Mouse (Mus musculus): ENCODE measurements at regions not wholly inside any gene's neighbourhood (a gene's known extent, or its start where the extent isn't known, plus 50 kb on each side); places are given as distances from the start of the nearest gene placed in this dataset.

DNA sequence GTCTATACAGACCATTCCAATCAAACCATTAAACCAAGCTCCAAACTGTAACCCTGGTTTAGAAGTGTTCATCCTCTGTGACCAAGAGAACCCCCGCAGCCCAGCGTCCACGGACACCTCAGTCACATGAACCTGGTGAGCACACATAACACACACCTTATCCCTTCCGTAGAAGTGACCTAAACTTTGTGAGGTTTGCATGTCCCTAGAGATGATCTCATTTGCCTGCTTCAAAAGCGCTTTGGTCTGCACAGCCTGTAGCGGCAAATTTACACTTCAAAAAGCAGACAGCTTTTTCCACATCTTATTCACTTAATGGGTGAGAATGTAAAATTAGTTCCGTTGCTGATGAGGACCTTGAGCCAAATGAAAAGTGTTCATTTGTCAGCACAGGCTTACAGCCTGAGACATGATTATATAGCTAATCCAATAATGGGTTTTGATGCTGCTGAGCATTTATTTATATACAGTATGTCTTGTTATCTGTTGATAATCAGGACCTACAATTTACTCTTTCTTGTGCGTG lies 122.3 kb upstream of the Lmo4 start:
- DNase-seq (ENCODE audit: low spot score), result no peak
- intact Hi-C loops (cut with DNase I), result no loop called here

DNA sequence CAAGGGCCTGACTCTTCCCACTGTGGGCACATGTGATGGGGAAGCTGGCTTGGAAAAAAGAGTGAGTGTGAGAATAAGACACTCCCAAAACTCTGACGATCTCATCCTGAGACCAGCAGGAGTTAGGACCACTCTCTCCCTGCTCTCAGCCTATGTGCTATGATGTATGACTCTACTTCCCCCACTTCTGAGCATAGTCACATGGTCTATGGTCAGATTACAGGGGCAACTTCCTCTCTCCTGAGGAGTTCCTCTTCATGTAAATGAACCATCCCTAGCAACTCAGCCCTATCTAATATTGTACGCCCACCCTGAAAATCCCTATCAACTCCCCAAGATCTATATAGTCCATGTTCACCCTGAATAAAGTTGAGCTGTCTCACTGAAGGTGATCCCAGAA lies 120.0 kb upstream of the Lmo4 start:
- no peak for DNase-seq (ENCODE audit: low spot score)

DNA sequence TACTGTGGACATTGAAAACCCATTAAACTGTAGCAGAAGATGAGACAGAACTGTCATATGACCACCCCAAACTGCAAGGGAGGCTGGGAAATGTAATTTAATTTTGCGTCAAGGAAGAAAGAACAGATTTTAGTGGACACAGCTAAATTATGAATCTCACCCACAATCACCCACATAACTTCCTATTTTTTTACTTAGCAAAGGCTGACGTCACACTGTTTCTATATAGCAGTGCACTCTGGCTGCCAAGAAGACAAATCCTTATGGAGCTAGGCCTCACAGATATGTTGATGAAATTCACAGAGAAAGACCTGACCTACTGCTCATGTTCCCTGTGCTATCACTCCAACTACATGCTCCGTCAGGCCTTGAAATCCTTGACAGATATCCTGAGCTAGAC lies 118.5 kb upstream of the Lmo4 start:
- intact Hi-C loops (cut with DNase I), result no loop called here
- DNase-seq (ENCODE audit: low spot score), result no peak

More for the DNA sequence above, 120.0 kb upstream of the Lmo4 start:
- intact Hi-C loops (cut with DNase I), result no loop called here

DNA sequence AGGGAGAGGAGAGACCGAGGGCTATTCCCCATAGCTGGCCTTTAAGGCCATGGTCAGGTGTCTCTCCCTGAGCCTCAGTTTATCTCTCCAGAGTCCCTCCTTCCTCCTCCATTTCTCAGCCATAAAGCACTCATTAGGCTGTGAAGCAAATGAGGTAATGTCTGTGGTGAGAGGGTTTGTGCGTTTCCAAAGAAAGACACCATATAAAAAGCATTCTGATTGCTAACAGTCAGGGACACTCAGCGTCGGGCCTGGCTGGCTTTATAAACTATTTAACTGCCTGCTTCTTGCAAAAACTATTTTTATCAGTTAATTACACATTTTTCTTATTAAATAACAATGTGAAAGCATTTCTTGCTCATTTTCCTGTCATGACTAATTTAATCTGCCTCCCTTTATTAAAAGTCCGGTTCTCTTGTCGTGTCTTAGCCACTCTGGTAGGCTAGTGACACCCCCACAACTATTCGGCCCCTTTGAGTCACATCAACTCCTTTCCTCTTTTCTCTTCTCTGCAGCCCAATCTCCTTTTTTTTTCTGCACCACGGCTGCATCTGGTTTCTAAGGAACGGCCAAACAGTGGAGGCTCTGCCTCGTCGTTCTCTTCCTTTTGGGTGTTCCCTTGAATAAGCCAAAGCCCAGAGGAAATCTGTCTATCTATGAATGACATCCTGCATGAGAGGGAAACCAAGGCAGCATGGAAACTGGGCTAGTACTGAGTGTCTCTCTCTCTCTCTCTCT lies 114.6 kb upstream of the Lmo4 start:
- DNase-seq (ENCODE audit: low spot score), result no peak
- intact Hi-C loops (cut with DNase I), result no loop called here

GRCm38 (mm10) chr3:144318761-144319467 lies 113.9 kb upstream of the Lmo4 start:
- intact Hi-C loops (cut with DNase I), result no loop called here
- DNase-seq (ENCODE audit: low spot score), result no peak

- intact Hi-C loops (cut with DNase I), result no loop called here
- no peak for DNase-seq (ENCODE audit: low spot score)
Observed at GRCm38 (mm10) chr3:144310748-144311147, 105.7 kb upstream of the Lmo4 start.

GRCm38 (mm10) chr3:144308616-144309015 lies 103.6 kb upstream of the Lmo4 start:
- intact Hi-C loops (cut with DNase I), result no loop called here
- DNase-seq (ENCODE audit: low spot score), result no peak

DNA sequence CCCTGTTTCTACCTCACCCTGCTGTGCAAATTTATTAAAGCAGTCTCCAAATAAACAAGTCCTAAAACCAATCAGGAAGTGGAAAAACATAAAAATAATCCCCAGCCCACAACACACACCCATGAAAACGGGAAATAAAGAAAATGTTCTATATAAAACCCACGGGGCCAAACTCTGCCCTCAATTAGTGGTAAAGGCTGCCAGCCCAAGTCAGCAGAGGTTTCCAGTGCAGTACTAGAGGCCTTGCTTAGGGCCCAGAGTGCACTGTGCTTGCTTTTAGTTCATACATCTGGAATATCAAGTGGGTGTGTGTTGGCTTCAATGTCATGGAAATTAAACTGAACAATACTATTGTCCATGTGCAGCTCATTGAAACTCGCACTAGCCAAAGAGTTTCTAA lies 102.5 kb upstream of the Lmo4 start:
- DNase-seq (ENCODE audit: low spot score), result no peak
- intact Hi-C loops (cut with DNase I), result no loop called here

DNA sequence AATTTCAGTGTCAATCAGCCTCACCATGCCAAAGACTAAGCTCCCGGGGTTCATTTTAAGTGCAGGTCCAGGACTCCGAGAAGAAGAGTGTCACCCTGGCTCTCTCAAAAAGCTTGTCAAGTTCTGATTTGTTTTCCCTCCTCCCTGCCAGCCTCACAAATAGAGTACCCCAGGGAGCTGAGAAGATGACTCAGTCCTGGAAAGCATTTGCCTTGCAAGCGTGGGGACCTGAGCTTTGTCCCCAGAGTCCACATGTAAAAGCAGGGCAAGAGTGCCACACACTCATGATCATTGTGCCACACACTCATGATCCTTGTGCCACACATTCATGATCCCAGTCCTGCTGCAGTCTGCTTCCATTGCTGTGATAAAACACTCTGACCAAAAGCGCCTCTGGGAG lies 100.4 kb upstream of the Lmo4 start:
- intact Hi-C loops (cut with DNase I), result no loop called here

GRCm38 (mm10) chr3:144304924-144305323 lies 99.9 kb upstream of the Lmo4 start:
- no peak for DNase-seq (ENCODE audit: low spot score)
- intact Hi-C loops (cut with DNase I), result no loop called here

More for the DNA sequence above, 100.4 kb upstream of the Lmo4 start:
- no peak for DNase-seq (ENCODE audit: low spot score)

DNA sequence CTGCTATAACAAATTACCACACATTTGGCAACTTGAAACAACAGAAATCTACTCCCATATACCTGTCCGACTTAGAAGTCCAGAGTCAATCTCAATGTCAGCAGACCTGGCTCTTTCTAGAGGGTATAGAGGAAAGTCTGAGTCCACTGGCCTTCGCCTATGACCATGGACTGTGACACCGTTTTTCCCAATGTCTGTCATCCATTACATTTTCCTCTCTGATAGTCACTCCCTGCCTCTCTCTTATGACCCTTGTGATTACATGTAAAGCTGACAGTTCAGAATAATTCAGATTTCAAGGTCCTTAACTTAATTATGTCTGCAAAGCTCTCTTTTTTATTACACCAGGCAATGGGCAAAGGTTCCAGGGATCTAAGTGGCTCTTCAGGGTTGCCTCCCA lies 97.6 kb upstream of the Lmo4 start:
- intact Hi-C loops (cut with DNase I), result no loop called here
- no peak for DNase-seq (ENCODE audit: low spot score)

DNA sequence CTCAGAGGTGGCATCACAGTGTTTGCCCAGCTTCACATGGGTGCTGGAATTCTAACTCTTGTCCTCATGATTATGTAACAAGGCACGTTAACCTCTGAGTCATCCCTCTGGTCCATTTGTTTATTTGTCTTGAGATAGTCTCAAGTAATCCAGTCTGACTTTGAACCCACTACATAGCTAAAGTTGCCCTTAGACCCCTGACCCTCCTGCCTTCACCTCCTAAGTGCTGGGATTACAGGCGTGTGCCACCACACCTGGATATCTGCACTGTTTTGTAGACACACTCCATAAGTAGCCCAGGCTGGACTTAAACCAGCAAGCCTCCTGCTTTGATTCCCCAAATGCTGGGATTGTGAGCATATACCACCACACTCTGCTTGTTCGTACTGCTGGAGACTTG lies 96.0 kb upstream of the Lmo4 start:
- DNase-seq (ENCODE audit: low spot score), result no peak
- intact Hi-C loops (cut with DNase I), result no loop called here

DNA sequence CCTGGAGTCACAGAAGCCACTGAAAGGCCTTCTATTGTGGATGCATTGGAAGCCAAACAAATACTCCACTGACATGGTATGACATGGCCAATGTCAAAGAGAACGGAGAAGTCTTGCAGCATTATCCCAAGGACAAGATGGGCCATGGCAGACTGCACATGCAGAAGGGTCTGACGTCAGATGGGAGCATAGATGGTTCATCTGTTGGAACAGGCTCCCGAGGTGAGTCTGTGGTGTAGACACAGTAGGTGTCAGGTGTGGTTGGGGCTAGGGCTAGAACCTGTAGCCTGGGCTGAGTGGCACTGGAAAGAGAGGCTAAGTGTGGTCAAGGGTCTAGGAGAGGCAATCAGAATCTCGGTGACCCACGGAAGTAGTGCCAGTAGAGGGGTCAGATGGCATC lies 94.2 kb upstream of the Lmo4 start:
- intact Hi-C loops (cut with DNase I), result no loop called here
- DNase-seq (ENCODE audit: low spot score), result no peak

DNA sequence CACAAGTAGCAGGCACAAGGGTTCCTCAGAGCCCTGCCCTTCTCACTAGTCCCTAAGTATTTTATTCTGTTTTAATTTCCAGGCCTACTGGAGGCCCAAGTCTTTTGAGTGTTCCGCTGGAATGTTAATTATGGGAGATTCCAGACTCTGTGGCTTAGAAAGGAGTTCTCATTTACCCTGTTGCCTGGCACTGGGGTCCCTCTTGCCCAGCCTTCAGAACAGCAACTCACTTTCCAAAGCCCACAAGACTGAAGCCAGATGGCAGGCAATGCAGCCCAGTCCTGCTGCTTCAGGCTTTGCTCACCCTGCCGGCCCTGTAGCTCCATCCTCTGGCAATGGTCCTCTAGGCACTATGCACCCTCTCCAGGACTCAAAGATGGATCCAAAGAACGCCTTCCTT lies 84.5 kb upstream of the Lmo4 start:
- intact Hi-C loops (cut with DNase I), result no loop called here
- DNase-seq (ENCODE audit: low spot score), result no peak

- no peak for DNase-seq (ENCODE audit: low spot score)
- intact Hi-C loops (cut with DNase I), result no loop called here
Observed at GRCm38 (mm10) chr3:144286100-144286499, 81.1 kb upstream of the Lmo4 start.

DNA sequence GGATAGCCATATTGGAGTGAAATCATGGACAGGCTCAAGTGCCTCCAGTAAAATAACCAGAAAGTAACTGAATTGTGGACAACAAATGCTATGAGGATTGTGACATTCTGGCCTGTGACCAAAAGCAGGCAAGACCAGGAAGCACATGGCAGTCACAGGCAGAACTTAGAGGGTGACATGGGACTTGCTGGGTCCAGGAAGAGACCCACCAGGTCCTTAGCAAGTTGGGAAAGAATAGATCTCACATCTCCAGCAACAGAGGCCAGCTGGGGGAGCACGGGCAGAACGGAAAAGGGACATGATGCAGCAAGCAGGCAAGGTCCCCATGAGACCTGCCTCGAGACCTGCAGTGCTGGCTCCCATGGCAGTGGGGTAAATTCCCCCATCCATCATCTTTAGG lies 79.3 kb upstream of the Lmo4 start:
- intact Hi-C loops (cut with DNase I), result no loop called here
- DNase-seq (ENCODE audit: low spot score), result no peak

- no peak for DNase-seq (ENCODE audit: low spot score)
- intact Hi-C loops (cut with DNase I), result no loop called here
Observed at GRCm38 (mm10) chr3:144273115-144273514, 68.1 kb upstream of the Lmo4 start.

DNA sequence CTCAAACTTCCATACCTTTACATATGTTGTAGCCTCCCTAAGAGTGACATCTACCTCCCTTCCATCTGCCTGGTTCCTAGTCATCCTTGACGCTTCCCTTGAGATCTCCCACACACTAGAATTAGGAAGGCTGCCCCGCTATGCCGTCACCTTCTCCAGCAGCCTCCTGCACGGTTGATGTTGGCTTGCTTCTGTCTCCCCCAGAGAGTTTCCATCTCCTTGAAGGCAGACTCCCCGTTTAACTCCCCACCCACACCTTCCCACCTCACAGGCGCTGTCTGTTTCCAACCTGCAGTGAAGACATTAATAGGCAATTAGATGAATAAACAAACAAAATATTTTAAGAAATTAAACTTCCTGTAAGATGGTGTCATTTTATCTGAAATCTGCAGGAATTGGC lies 65.2 kb upstream of the Lmo4 start:
- intact Hi-C loops (cut with DNase I), result no loop called here
- no peak for DNase-seq (ENCODE audit: low spot score)

GRCm38 (mm10) chr3:144264554-144264953 lies 59.5 kb upstream of the Lmo4 start:
- intact Hi-C loops (cut with DNase I), result no loop called here
- DNase-seq (ENCODE audit: low spot score), result no peak

GRCm38 (mm10) chr3:144260886-144261285 lies 55.9 kb upstream of the Lmo4 start:
- no peak for DNase-seq (ENCODE audit: low spot score)
- intact Hi-C loops (cut with DNase I), result no loop called here

DNA sequence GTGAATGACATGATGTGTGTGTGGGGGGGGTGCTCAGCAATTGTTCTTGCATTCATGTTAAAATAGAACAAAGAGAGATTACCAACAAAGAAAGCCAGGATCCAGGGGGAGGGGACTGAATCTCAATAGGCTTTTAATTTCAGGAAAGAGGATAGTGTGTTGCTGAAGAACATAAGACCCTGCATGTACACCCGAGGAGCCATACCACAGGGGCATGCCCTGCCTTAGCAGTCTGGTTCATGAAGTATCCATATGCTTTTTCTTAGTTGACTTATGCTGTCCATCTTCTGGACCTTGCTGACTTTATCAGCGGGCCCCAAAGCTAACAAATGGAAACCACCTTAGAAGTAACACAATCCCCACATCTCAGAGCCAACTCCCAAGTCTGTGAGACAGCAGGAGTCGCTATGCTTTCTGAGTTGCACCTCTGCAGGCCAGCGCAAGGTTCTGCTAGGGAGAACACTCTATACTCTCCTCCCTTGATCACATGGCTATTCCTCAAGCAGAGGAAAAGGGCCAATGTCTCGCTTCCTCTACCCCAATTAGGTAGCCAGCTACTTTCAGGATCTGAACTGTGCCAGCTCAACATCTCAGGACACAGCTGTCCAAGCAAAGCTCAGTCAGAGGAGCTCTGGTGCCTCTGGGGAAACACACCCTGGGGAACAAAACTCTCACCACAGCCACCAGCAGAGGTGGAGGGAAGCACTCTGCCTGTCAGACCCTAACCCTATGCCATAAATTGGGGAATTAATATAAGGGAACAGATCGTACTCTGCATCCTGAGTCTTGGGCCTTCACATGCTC lies 52.9 kb upstream of the Lmo4 start:
- intact Hi-C loops (cut with DNase I), result no loop called here
- no peak for DNase-seq (ENCODE audit: low spot score)
